Mouse (Mus musculus) cerebellum, adult 2 months (tissue): ENCODE data around the gene Ccer2. TPM values are rescaled to one million over a fixed set of nuclear protein-coding genes. Genes with fewer than 3 reads are reported as not detected.

Source experiments
- DNase-seq, 2 experiments: peaks; one replicate each; pipeline ENCODE4 v3.0.0; 2021
- H3K27ac ChIP-seq: fragments of 200-500 bp; 2 replicates; pipeline ENCODE4 v1.5.1; 2012; ENCODE audit warnings: low read length, control low read depth, inconsistent platforms; ENCODE audit not compliant: insufficient read depth
- H3K27me3 ChIP-seq: fragments of 200-500 bp; 2 replicates; pipeline ENCODE4 v1.6.1; 2012; ENCODE audit warnings: inconsistent platforms, mild to moderate bottlenecking, low read length, moderate library complexity; ENCODE audit not compliant: control insufficient read depth, insufficient read depth
- H3K4me1 ChIP-seq: fragments of 200-500 bp; 2 replicates; pipeline ENCODE4 v1.6.1; 2011; ENCODE audit warnings: low read length; ENCODE audit not compliant: control insufficient read depth, insufficient read depth
- H3K4me3 ChIP-seq: fragments of 200-500 bp; replicated peaks from 2 replicates; pipeline ENCODE3; 2011; ENCODE audit warnings: mild to moderate bottlenecking, low read depth, low read length, control low read depth; ENCODE audit not compliant: insufficient read depth
- CTCF ChIP-seq: fragments of 200-500 bp; IDR thresholded peaks from 2 replicates; pipeline ENCODE4 v1.5.1; 2011; ENCODE audit warnings: low read depth, mild to moderate bottlenecking, control low read depth, low read length, moderate library complexity, borderline replicate concordance; ENCODE audit not compliant: insufficient read depth
- POLR2A ChIP-seq: fragments of 200-500 bp; IDR thresholded peaks from 2 replicates; pipeline ENCODE4 v1.6.1; 2011; ENCODE audit warnings: low read length, control low read depth, borderline replicate concordance; ENCODE audit not compliant: insufficient read depth
- WGBS: fragments of 180-500 bp; shearing (Covaris S2); methylation state at CpG from one replicate; pipeline ENCODE4 v1.1.7; 2018; 5-methylcytosine and 5-hydroxymethylcytosine counted together
- polyA plus RNA-seq: library from polyadenylated mRNA; depleted of rRNA; stranded (reverse); fragments of >200 nt; gene quantifications from 2 replicates; pipeline ENCODE4 v1.2.3, GENCODE M21; 2012; rRNA removed

Ccer2 gene
- polyA plus RNA-seq, 1 experiment, result 3.1 TPM

- DNase-seq, result no peak
- Histone ChIP-seq H3K4me3 (no peak overlapping the region), H3K27ac (no peak overlapping the region), H3K4me1 (no peaks in the 10 kb centered on the region; the same call in 1 of the 2 replicates), H3K27me3 (no peaks in the 10 kb centered on the region)
- TF ChIP-seq CTCF (0 out of 2 replicates have a peak, but pooled peaks have one; percentile 9), POLR2A (no peak)
- WGBS, result 48% methylated on average over 4 of the region's 4 CpGs
Observed at GRCm38 (mm10) chr7:28806869-28807268, 50.9 kb downstream of the Ccer2 start.

- no peaks in the 10 kb centered on the region for H3K27me3 ChIP-seq
- peak overlapping the region; percentile 95 for H3K27ac ChIP-seq
- H3K4me1 ChIP-seq, result no peaks in the 10 kb centered on the region; the same call in 1 of the 2 replicates
- DNase-seq, result peak in 1 of 2 experiments; percentile 52
- no peak for TF ChIP-seq CTCF
- TF ChIP-seq POLR2A, result no peak
- peak overlapping the region; percentile 72 for H3K4me3 ChIP-seq
- 14% methylated on average over 6 of the region's 8 CpGs for whole genome bisulfite sequencing
Observed at GRCm38 (mm10) chr7:28807641-28808220, 51.8 kb downstream of the Ccer2 start.

- H3K27me3 ChIP-seq, result no peaks in the 10 kb centered on the region
- TF ChIP-seq CTCF (no peak), POLR2A (no peak)
- under 1% methylated on average over 35 of the region's 35 CpGs for WGBS
- H3K4me3 ChIP-seq, result peak within 1 kb of the TSS; percentile 72
- H3K4me1 ChIP-seq, result no peaks in the 10 kb centered on the region; the same call in 1 of the 2 replicates
- peak within 1 kb of the TSS; percentile 95 for H3K27ac ChIP-seq
- DNase-seq, result peak; percentile 52 to 62
Observed at GRCm38 (mm10) chr7:28808221-28808941, 52.4 kb downstream of the Ccer2 start, which contains the start of gene Hnrnpl. Hnrnpl (plus strand) TSS chr7:28808541.

Other genes with a start within 250 kb of the Ccer2 start
- not detected in 2 replicates for gene Ifnl2, start 245.7 kb upstream of the Ccer2 start, polyA plus RNA-seq
- not detected in 2 replicates for gene Ifnl3, start 233.3 kb upstream of the Ccer2 start, polyA plus RNA-seq
- not detected in 2 replicates for gene Sycn, start 215.3 kb upstream of the Ccer2 start, polyA plus RNA-seq
- gene Nccrp1, start 208.9 kb upstream of the Ccer2 start, polyA plus RNA-seq, result 0.43 and 0.67 TPM in 2 replicates
- gene Samd4b, start 158.0 kb upstream of the Ccer2 start, polyA plus RNA-seq, result 54.1 and 54.9 TPM in 2 replicates
- 8.3 and 8.5 TPM in 2 replicates for gene Pak4, start 158.0 kb upstream of the Ccer2 start, polyA plus RNA-seq
- gene Acp7, start 124.8 kb upstream of the Ccer2 start, polyA plus RNA-seq, result 0.90 and 1.4 TPM in 2 replicates
- 66.4 and 68.8 TPM in 2 replicates for gene Fbxo27, start 63.3 kb upstream of the Ccer2 start, polyA plus RNA-seq
- gene Fbxo17, start 39.4 kb upstream of the Ccer2 start, polyA plus RNA-seq, result 6.7 TPM in 2 replicates
- 101 and 113 TPM in 2 replicates for gene Mrps12, start 14.4 kb upstream of the Ccer2 start, polyA plus RNA-seq
- 21.5 and 23.8 TPM in 2 replicates for gene Sars2, start 14.2 kb upstream of the Ccer2 start, polyA plus RNA-seq
- gene Sirt2, start 10.6 kb downstream of the Ccer2 start, polyA plus RNA-seq, result 282 and 298 TPM in 2 replicates
- 39.6 and 40.0 TPM in 2 replicates for gene Nfkbib, start 11.3 kb downstream of the Ccer2 start, polyA plus RNA-seq
- gene Rinl, start 32.8 kb downstream of the Ccer2 start, polyA plus RNA-seq, result 3.0 and 3.1 TPM in 2 replicates
- gene Hnrnpl, start 52.4 kb downstream of the Ccer2 start, polyA plus RNA-seq, result 366 and 379 TPM in 2 replicates
- 106 and 115 TPM in 2 replicates for gene Ech1, start 69.0 kb downstream of the Ccer2 start, polyA plus RNA-seq
- 6.9 and 8.3 TPM in 2 replicates for gene Lgals4, start 77.7 kb downstream of the Ccer2 start, polyA plus RNA-seq
- gene Lgals7, start 107.7 kb downstream of the Ccer2 start, polyA plus RNA-seq, result 0.16 TPM in 1 of 2 replicates, not detected in the other
- gene Capn12, start 125.2 kb downstream of the Ccer2 start, polyA plus RNA-seq, result 0.41 and 0.46 TPM in 2 replicates
- 129 and 135 TPM in 2 replicates for gene Actn4, start 206.2 kb downstream of the Ccer2 start, polyA plus RNA-seq
- 322 and 331 TPM in 2 replicates for gene Eif3k, start 225.7 kb downstream of the Ccer2 start, polyA plus RNA-seq
- 1.2 and 1.3 TPM in 2 replicates for gene Map4k1, start 225.9 kb downstream of the Ccer2 start, polyA plus RNA-seq